Mouse (Mus musculus): ENCODE measurements at regions not wholly inside any gene's neighbourhood (a gene's known extent, or its start where the extent isn't known, plus 50 kb on each side); places are given as distances from the start of the nearest gene placed in this dataset.
A peak's percentile ranks its signal among the peaks of the same experiment; 100 is the strongest.
"Not testable (repeated sequence)": the region's sequence is repeated elsewhere in the genome, so short reads cannot be mapped to it uniquely, and the experiment has no call there.

DNA sequence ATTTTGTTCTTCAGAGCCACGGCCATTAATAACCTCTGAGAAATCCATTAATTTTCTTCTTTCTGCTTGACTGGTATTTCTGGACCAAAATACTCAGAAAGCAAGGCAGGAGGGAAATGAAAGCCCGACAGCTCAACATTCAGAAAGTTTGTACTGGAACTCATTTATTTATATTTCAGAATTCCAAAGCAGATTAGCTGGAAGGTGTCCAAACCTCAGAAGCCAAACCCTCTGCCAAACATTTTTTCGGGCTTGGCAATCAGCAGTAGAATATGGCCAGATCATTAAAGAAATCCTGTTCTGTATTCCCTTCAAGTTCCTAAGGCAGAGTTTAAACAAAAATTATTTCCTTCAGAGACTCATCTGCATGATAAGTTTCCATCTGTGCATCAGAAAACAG lies 450.4 kb upstream of the Tbl1xr1 start:
- Histone ChIP-seq H3K4me1 (ENCODE audit: control insufficient read depth in 2 of 2, insufficient read depth in 2 of 2, low read length in 2 of 2, poor library complexity in 1 of 2) (0 out of 4 replicates have a peak, but pooled peaks cover 0 to 1% of the 10 kb centered on the region in 2 experiments), H3K4me3 (ENCODE audit: insufficient read depth in 1 of 2, low read depth in 1 of 2, low read length in 2 of 2, poor library complexity in 1 of 2, severe bottlenecking in 1 of 2) (no peak overlapping the region), H3K9ac (ENCODE audit: insufficient read depth, low read depth, low read length, poor library complexity, severe bottlenecking) (no peak overlapping the region), H3K9me3 (ENCODE audit: control insufficient read depth, insufficient read depth, low read depth, low read length) (no peaks in the 10 kb centered on the region), H3K27ac (ENCODE audit: insufficient read depth, low read depth, low read length, poor library complexity, severe bottlenecking) (no peak overlapping the region), H3K36me3 (ENCODE audit: control insufficient read depth, insufficient read depth, low read length, poor library complexity, severe bottlenecking) (no peaks in the 10 kb centered on the region)
- DNase-seq (ENCODE audit: low read depth, low spot score): no peak
- TF ChIP-seq ZNF384 (IDR thresholded peaks at IDR 0.05; ENCODE audit: low read depth, low read length): no peak
- no peak for TF ChIP-seq CHD2 (IDR thresholded peaks at IDR 0.05; ENCODE audit: low read depth, low read length)
- in situ Hi-C loops (cut with MboI; ENCODE audit: low sequenced_read_pairs in 2 of 2, unreplicated experiment in 2 of 2): no loop called here

DNA sequence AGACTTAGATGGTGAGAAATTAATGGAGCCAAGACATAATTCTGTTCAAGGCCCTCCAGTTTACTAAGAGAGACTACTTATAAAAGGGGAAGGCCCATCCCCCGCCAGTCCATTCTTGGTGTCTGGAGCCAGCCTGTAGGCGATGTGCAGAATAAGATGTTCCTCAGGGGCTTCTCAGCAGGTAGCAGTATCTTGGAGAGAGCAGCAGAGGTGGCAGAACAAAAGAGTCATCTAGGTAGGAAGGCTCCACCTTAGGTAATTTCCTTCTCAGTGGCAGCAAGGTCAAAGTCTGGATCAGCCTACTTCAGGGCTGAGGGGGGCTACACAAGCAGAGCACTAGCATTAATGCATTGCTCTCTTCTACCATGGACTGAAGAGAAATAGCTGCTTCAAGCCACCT lies 449.4 kb upstream of the Tbl1xr1 start:
- H3K4me1 ChIP-seq (ENCODE audit: control insufficient read depth in 2 of 2, insufficient read depth in 2 of 2, low read length in 2 of 2, poor library complexity in 1 of 2); H3K9ac ChIP-seq (ENCODE audit: insufficient read depth, low read depth, low read length, poor library complexity, severe bottlenecking); in situ Hi-C loops (cut with MboI; ENCODE audit: low sequenced_read_pairs in 2 of 2, unreplicated experiment in 2 of 2); H3K36me3 ChIP-seq (ENCODE audit: control insufficient read depth, insufficient read depth, low read length, poor library complexity, severe bottlenecking); H3K9me3 ChIP-seq (ENCODE audit: control insufficient read depth, insufficient read depth, low read depth, low read length); H3K4me3 ChIP-seq (ENCODE audit: insufficient read depth in 1 of 2, low read depth in 1 of 2, low read length in 2 of 2, poor library complexity in 1 of 2, severe bottlenecking in 1 of 2); H3K27ac ChIP-seq (ENCODE audit: insufficient read depth, low read depth, low read length, poor library complexity, severe bottlenecking): not testable (repeated sequence)
- DNase-seq (ENCODE audit: low read depth, low spot score): peak; percentile 27

DNA sequence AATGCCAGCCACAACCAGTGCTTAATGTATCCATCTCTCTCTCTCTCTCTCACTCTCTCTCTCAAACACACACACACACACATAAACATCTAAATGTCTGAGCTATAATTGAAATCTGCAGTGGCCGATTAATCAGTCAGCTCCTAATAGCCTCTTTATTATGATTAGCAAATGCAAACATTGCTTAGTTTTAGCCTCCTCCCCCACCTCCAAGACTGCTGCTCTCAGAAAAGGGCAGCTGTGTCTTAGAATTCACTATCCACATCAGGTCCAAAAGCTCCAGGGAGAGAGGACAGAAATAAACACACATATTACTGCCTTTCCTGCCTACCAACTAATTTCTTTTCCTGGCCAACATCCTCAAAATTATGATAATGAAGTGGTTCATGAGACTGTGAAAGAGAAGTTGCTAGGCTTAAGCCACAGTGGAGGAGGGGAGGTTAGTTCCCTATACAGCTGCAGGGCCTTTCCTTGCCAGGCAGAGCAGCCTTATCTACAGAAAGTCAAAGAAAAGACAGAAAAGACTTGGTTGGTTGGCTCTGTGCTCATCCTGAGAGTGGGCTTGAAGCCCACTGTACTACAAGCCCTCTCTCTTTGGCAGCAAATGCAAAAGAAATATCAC lies 442.7 kb upstream of the Tbl1xr1 start:
- in situ Hi-C loops (cut with MboI; ENCODE audit: low sequenced_read_pairs in 2 of 2, unreplicated experiment in 2 of 2): no loop called here

DNA sequence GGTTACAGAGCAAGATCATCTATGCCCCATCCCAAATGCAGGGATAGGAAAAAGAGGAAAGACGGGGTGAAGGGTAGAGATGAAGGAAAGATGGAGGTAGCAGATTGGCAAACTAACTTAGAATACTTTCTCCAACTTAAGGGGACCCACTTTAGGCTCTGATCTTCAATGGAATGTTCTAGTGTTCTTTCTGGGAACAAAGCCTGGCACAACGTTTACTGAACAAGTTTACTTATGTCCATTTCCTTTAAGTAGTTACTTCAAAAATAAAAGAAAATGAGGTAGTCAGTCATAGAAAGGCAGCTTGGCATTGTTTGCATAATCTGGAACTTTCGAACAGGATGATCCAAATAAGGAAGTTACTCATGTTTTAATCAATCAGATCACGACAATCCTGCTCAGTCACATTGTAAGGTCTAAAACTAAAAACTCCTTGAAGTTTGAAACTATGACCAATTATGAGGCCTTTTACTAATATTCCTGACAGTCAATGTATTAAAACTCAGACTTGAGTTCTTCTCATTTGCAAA lies 441.7 kb upstream of the Tbl1xr1 start:
- Histone ChIP-seq H3K9ac (ENCODE audit: insufficient read depth, low read depth, low read length, poor library complexity, severe bottlenecking) (no peak overlapping the region), H3K27ac (ENCODE audit: insufficient read depth, low read depth, low read length, poor library complexity, severe bottlenecking) (no peak overlapping the region), H3K36me3 (ENCODE audit: control insufficient read depth, insufficient read depth, low read length, poor library complexity, severe bottlenecking) (no peaks in the 10 kb centered on the region), H3K4me3 (ENCODE audit: insufficient read depth in 1 of 2, low read depth in 1 of 2, low read length in 2 of 2, poor library complexity in 1 of 2, severe bottlenecking in 1 of 2) (no peak overlapping the region), H3K4me1 (ENCODE audit: control insufficient read depth in 2 of 2, insufficient read depth in 2 of 2, low read length in 2 of 2, poor library complexity in 1 of 2) (no peaks in the 10 kb centered on the region), H3K9me3 (ENCODE audit: control insufficient read depth, insufficient read depth, low read depth, low read length) (no peaks in the 10 kb centered on the region)
- in situ Hi-C loops (cut with MboI; ENCODE audit: low sequenced_read_pairs in 2 of 2, unreplicated experiment in 2 of 2): no loop called here
- no peak for DNase-seq (ENCODE audit: low read depth, low spot score)
- TF ChIP-seq ZC3H11A (IDR thresholded peaks at IDR 0.05; ENCODE audit: borderline replicate concordance, low read depth, low read length): no peak
- no peak for TF ChIP-seq ZNF384 (IDR thresholded peaks at IDR 0.05; ENCODE audit: low read depth, low read length)
- no peak for TF ChIP-seq CHD2 (IDR thresholded peaks at IDR 0.05; ENCODE audit: low read depth, low read length)

More for the DNA sequence above, 442.7 kb upstream of the Tbl1xr1 start:
- Histone ChIP-seq H3K9me3 (ENCODE audit: control insufficient read depth, insufficient read depth, low read depth, low read length) (no peaks in the 10 kb centered on the region), H3K27ac (ENCODE audit: insufficient read depth, low read depth, low read length, poor library complexity, severe bottlenecking) (no peak overlapping the region), H3K4me3 (ENCODE audit: insufficient read depth in 1 of 2, low read depth in 1 of 2, low read length in 2 of 2, poor library complexity in 1 of 2, severe bottlenecking in 1 of 2) (no peak overlapping the region), H3K4me1 (ENCODE audit: control insufficient read depth in 2 of 2, insufficient read depth in 2 of 2, low read length in 2 of 2, poor library complexity in 1 of 2) (no peaks in the 10 kb centered on the region), H3K9ac (ENCODE audit: insufficient read depth, low read depth, low read length, poor library complexity, severe bottlenecking) (no peak overlapping the region), H3K36me3 (ENCODE audit: control insufficient read depth, insufficient read depth, low read length, poor library complexity, severe bottlenecking) (no peaks in the 10 kb centered on the region)
- no peak for DNase-seq (ENCODE audit: low read depth, low spot score)
- no peak for TF ChIP-seq ZC3H11A (IDR thresholded peaks at IDR 0.05; ENCODE audit: borderline replicate concordance, low read depth, low read length)
- no peak for TF ChIP-seq ZNF384 (IDR thresholded peaks at IDR 0.05; ENCODE audit: low read depth, low read length)

DNA sequence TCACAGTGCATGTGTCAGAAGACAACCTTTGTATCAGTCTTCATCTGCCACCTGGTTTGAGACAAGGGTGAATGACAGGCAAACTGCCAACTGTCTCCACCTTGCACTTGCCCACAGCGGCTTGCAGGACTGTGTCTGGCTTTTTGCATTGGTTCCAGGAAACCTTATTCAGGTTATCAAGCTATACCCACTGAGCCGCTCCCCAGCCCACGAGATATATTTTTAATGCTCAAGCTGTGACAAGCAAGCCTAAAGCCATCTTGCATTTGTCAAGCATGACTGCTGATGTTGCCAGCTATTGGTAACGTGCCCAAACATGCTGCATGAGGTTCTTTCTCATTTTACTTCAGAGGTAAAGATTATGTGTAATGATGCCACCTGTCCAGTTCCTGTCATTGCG lies 437.6 kb upstream of the Tbl1xr1 start:
- DNase-seq (ENCODE audit: low read depth, low spot score): no peak
- no peak overlapping the region for H3K27ac ChIP-seq (ENCODE audit: insufficient read depth, low read depth, low read length, poor library complexity, severe bottlenecking)

More for the DNA sequence above, 437.6 kb upstream of the Tbl1xr1 start:
- Histone ChIP-seq H3K36me3 (ENCODE audit: control insufficient read depth, insufficient read depth, low read length, poor library complexity, severe bottlenecking) (no peaks in the 10 kb centered on the region), H3K4me3 (ENCODE audit: insufficient read depth in 1 of 2, low read depth in 1 of 2, low read length in 2 of 2, poor library complexity in 1 of 2, severe bottlenecking in 1 of 2) (no peak overlapping the region), H3K9me3 (ENCODE audit: control insufficient read depth, insufficient read depth, low read depth, low read length) (no peaks in the 10 kb centered on the region), H3K4me1 (ENCODE audit: control insufficient read depth in 2 of 2, insufficient read depth in 2 of 2, low read length in 2 of 2, poor library complexity in 1 of 2) (no peaks in the 10 kb centered on the region), H3K9ac (ENCODE audit: insufficient read depth, low read depth, low read length, poor library complexity, severe bottlenecking) (no peak overlapping the region)
- no peak for TF ChIP-seq ZC3H11A (IDR thresholded peaks at IDR 0.05; ENCODE audit: borderline replicate concordance, low read depth, low read length)
- no peak for TF ChIP-seq CHD2 (IDR thresholded peaks at IDR 0.05; ENCODE audit: low read depth, low read length)
- no peak for TF ChIP-seq ZNF384 (IDR thresholded peaks at IDR 0.05; ENCODE audit: low read depth, low read length)
- TF ChIP-seq HCFC1 (IDR thresholded peaks at IDR 0.05; ENCODE audit: borderline replicate concordance, insufficient read depth, low read length): no peak
- no peak for TF ChIP-seq MAFK (IDR thresholded peaks at IDR 0.05; ENCODE audit: insufficient read depth, low read depth, low read length)
- in situ Hi-C loops (cut with MboI; ENCODE audit: low sequenced_read_pairs in 2 of 2, unreplicated experiment in 2 of 2): no loop called here

Data from ES-E14 (cell line).